Mouse (Mus musculus) forebrain, embryonic 14.5 days (tissue): Measurements from ENCODE around the gene Wnt1. TPM values are rescaled to one million over a fixed set of nuclear protein-coding genes. Genes with fewer than 3 reads are reported as not detected.
A peak's percentile ranks its signal among the peaks of the same experiment; 100 is the strongest.

Experiments
- ATAC-seq: fragments of 200-750 bp; cut with Nextera tagmentation; 2 replicates; pipeline ENCODE4 v1.8.0; 2017; ENCODE audit warnings: mild to moderate bottlenecking, moderate library complexity
- DNase-seq: peaks from one replicate; pipeline ENCODE4 v3.0.0-alpha.2; 2015; ENCODE audit warnings: low spot score
- H3K27ac ChIP-seq: fragments of 300-500 bp; sonication (generic); 2 replicates; pipeline ENCODE4 v1.5.1; 2014; ENCODE audit warnings: low read depth, mild to moderate bottlenecking, control low read depth, low read length, moderate library complexity
- H3K27me3 ChIP-seq: fragments of 300-500 bp; sonication (generic); replicated peaks from 2 replicates; pipeline ENCODE4 v1.6.1; 2014; ENCODE audit warnings: low read length, control low read depth, mixed read lengths; ENCODE audit not compliant: control insufficient read depth, insufficient read depth
- H3K36me3 ChIP-seq: fragments of 300-500 bp; sonication (generic); 2 replicates; pipeline ENCODE4 v1.6.1; 2014; ENCODE audit warnings: low read length, control low read depth; ENCODE audit not compliant: control insufficient read depth, insufficient read depth
- H3K4me1 ChIP-seq: fragments of 300-500 bp; sonication (generic); 2 replicates; pipeline ENCODE4 v1.6.1; 2014; ENCODE audit warnings: antibody characterized with exemption, low read length, control low read depth; ENCODE audit not compliant: control insufficient read depth, insufficient read depth
- H3K4me2 ChIP-seq: fragments of 300-500 bp; sonication (generic); 2 replicates; pipeline ENCODE4 v1.6.1; 2014; ENCODE audit warnings: mild to moderate bottlenecking, control low read depth, low read length
- H3K4me3 ChIP-seq: fragments of 300-500 bp; sonication (generic); 2 replicates; pipeline ENCODE4 v1.5.1; 2014; ENCODE audit warnings: low read depth, low read length, control low read depth
- H3K9ac ChIP-seq: fragments of 300-500 bp; sonication (generic); 2 replicates; pipeline ENCODE4 v1.6.1; 2014; ENCODE audit warnings: mild to moderate bottlenecking, low read length, control low read depth, moderate library complexity
- H3K9me3 ChIP-seq: fragments of 300-500 bp; sonication (generic); replicated peaks from 2 replicates; pipeline ENCODE4 v1.6.1; 2016; ENCODE audit warnings: low read length, control low read depth, mixed read lengths; ENCODE audit not compliant: control insufficient read depth
- WGBS: fragments of 180-500 bp; shearing (Covaris S2); extraction: QIAGEN DNeasy Blood & Tissue Kit; methylation state at CpG from one replicate; pipeline ENCODE4 v1.1.7; 2014; 5-methylcytosine and 5-hydroxymethylcytosine counted together
- polyA plus RNA-seq: library from polyadenylated mRNA; unstranded; fragments of >200 nt; fragmentation: Nextera tagmentation; extraction: Ambion mirVana; gene quantifications from 2 replicates; pipeline ENCODE4 v1.2.1, GENCODE M21; 2014

Wnt1 gene
- polyA plus RNA-seq, 1 experiment from 2014 or later: not detected

GRCm38 (mm10) chr15:98818171-98818570 lies 28.5 kb downstream of the Wnt1 start:
- H3K27me3 ChIP-seq: no peaks in the 10 kb centered on the region
- H3K9me3 ChIP-seq: no peaks in the 10 kb centered on the region
- H3K4me2 ChIP-seq: no peak overlapping the region
- H3K4me1 ChIP-seq: no peaks in the 10 kb centered on the region
- DNase-seq (no peak), ATAC-seq (no peak)
- no peak overlapping the region for H3K27ac ChIP-seq
- H3K36me3 ChIP-seq: peaks cover 60% of the 10 kb centered on the region
- no peak overlapping the region for H3K9ac ChIP-seq
- H3K4me3 ChIP-seq: no peak overlapping the region
- WGBS: 91% methylated on average over 7 of the region's 7 CpGs

DNA sequence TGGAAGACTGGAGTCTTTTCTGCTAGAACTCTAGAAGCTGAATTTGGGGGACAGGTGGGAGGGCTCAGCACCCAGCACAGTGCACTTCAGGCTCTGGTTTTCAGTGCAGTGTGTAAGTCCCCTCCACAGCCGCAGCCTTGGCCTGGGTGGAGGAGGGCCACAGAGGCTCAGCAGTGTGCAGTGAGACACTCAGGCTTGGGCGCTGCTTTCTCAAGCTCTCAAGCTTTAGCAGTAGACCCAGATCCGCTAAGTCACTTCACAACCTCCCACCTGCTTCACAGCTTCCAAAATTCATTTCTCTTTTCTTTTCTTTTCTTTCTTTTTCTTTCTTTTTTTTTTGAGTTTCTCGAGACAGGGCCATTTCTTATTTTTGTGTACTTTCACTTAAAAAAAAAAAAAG lies 31.3 kb downstream of the Wnt1 start:
- no peak for ATAC-seq
- H3K4me1 ChIP-seq: no peaks in the 10 kb centered on the region
- DNase-seq: no peak
- H3K9ac ChIP-seq: no peak overlapping the region
- H3K4me3 ChIP-seq: no peak overlapping the region
- H3K4me2 ChIP-seq: no peak overlapping the region
- 86% methylated on average over 4 of the region's 4 CpGs for WGBS
- peaks cover 50% of the 10 kb centered on the region for H3K36me3 ChIP-seq
- H3K9me3 ChIP-seq: no peaks in the 10 kb centered on the region
- H3K27ac ChIP-seq: no peak overlapping the region
- no peaks in the 10 kb centered on the region for H3K27me3 ChIP-seq

- 23% methylated on average over 10 of the region's 10 CpGs for WGBS
Observed at GRCm38 (mm10) chr15:98821403-98821802, 31.7 kb downstream of the Wnt1 start.

DNA sequence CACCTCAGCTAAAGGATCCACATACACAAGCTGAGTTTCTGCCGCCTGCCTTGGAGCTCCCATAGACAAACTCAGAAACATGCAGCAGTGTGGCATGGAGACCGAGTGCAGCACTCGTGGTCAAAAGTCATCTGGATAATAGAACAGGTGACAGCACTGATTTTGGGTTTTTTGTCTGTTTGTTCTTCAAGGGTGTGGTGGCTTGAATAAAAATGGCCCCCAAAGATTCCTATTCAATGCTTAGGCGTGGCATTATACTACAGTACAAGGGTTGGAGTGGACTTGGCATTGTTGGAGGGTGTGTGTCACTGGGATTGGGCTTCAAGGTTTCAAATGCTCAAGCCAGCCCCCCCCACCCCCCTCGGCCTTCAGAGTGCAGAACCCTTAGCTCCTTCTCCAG lies 32.5 kb downstream of the Wnt1 start:
- peaks cover 50% of the 10 kb centered on the region for H3K36me3 ChIP-seq
- H3K4me3 ChIP-seq: no peak overlapping the region
- WGBS: 93% methylated on average over 5 of the region's 5 CpGs
- H3K27ac ChIP-seq: no peak overlapping the region
- no peaks in the 10 kb centered on the region for H3K27me3 ChIP-seq
- no peaks in the 10 kb centered on the region for H3K9me3 ChIP-seq
- no peak for DNase-seq
- H3K4me1 ChIP-seq: no peaks in the 10 kb centered on the region
- ATAC-seq: no peak
- no peak overlapping the region for H3K4me2 ChIP-seq
- no peak overlapping the region for H3K9ac ChIP-seq

More at GRCm38 (mm10) chr15:98821403-98821802, 31.7 kb downstream of the Wnt1 start:
- DNase-seq (no peak), ATAC-seq (no peak)
- H3K27me3 ChIP-seq: no peaks in the 10 kb centered on the region
- no peak overlapping the region for H3K9ac ChIP-seq
- H3K36me3 ChIP-seq: peaks cover 50% of the 10 kb centered on the region
- no peak overlapping the region for H3K4me3 ChIP-seq
- no peak overlapping the region for H3K4me2 ChIP-seq
- H3K4me1 ChIP-seq: no peaks in the 10 kb centered on the region
- no peak overlapping the region for H3K27ac ChIP-seq
- H3K9me3 ChIP-seq: no peaks in the 10 kb centered on the region

GRCm38 (mm10) chr15:98823434-98823833 lies 33.8 kb downstream of the Wnt1 start:
- Histone ChIP-seq H3K4me1 (no peaks in the 10 kb centered on the region), H3K9me3 (no peaks in the 10 kb centered on the region), H3K4me3 (no peak overlapping the region), H3K9ac (no peak overlapping the region), H3K4me2 (no peak overlapping the region), H3K36me3 (peaks cover 50% of the 10 kb centered on the region), H3K27ac (no peak overlapping the region), H3K27me3 (no peaks in the 10 kb centered on the region)
- ATAC-seq (no peak), DNase-seq (no peak)
- WGBS: 67% methylated on average over 3 of the region's 3 CpGs

DNA sequence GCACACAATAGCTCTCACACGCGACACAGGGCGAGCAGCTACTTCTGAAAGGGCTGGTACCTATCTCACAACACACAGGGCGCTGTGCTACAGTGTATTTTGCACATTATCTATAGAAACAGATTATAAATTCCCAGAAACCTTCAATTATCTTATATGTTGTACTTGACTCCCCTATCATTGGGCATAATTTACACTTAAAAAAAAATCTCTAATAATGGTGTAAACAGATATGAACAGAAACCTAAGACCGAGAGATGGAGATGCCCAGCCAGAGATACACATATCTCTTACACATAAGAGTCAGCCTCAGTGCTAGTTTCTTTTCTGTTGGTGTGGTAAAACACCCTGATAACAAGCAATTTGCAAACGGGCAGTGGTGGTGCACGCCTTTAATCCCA lies 38.0 kb downstream of the Wnt1 start:
- peaks cover 5% of the 10 kb centered on the region; the same call in 1 of the 2 replicates for H3K4me1 ChIP-seq
- H3K36me3 ChIP-seq: peaks cover 22% of the 10 kb centered on the region
- ATAC-seq (no peak), DNase-seq (no peak)
- H3K4me3 ChIP-seq: no peak overlapping the region
- H3K9ac ChIP-seq: no peak overlapping the region
- no peak overlapping the region for H3K4me2 ChIP-seq
- WGBS: 87% methylated on average over 7 of the region's 7 CpGs
- no peaks in the 10 kb centered on the region for H3K27me3 ChIP-seq
- no peak overlapping the region for H3K27ac ChIP-seq
- H3K9me3 ChIP-seq: no peaks in the 10 kb centered on the region

GRCm38 (mm10) chr15:98830736-98831683 lies 41.4 kb downstream of the Wnt1 start, which contains the start of gene Prkag1:
Gene Prkag1, minus strand, starts transcription at chr15:98831521.
- Histone ChIP-seq H3K27me3 (no peaks in the 10 kb centered on the region), H3K9me3 (no peaks in the 10 kb centered on the region), H3K4me1 (peaks cover 5% of the 10 kb centered on the region; the same call in 1 of the 2 replicates), H3K4me2 (peak within 1 kb of the TSS; percentile 69), H3K36me3 (peaks cover 36% of the 10 kb centered on the region), H3K27ac (peak within 1 kb of the TSS; percentile 78), H3K4me3 (peak within 1 kb of the TSS; percentile 75), H3K9ac (peak within 1 kb of the TSS; percentile 75)
- ATAC-seq (peak; percentile 99), DNase-seq (peak; percentile 97)
- WGBS: under 1% methylated on average over 64 of the region's 66 CpGs

DNA sequence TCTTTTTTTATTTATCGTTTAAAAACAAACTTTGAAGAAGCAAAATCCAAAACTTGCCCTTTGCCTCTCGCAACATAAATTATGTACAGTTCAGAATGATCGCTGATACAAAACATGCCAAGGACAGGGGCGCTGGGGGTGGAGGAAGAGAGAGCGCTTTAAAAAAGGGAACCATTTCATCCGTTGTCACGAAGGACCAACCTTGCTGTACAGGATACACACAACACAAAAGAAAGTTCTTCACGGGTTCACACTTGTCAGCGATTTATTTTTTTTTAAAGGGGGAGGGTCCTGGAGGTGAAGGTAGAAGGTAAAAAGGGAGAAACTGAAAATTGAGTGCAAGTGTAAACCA lies 42.0 kb downstream of the Wnt1 start:
- no peak for DNase-seq
- Histone ChIP-seq H3K9me3 (no peaks in the 10 kb centered on the region), H3K4me3 (peak overlapping the region; percentile 75), H3K27me3 (no peaks in the 10 kb centered on the region), H3K27ac (peak overlapping the region; percentile 66), H3K4me1 (peaks cover 5% of the 10 kb centered on the region; the same call in 1 of the 2 replicates), H3K4me2 (peak overlapping the region; percentile 69), H3K36me3 (peaks cover 42% of the 10 kb centered on the region), H3K9ac (peak overlapping the region; percentile 75; the same call in 1 of the 2 replicates)
- peak; percentile 28; the same call in 1 of the 2 replicates for ATAC-seq
- 16% methylated on average over 9 of the region's 9 CpGs for WGBS
